Mouse (Mus musculus) left cerebral cortex, postnatal 25 days (tissue): ENCODE results near the gene Kcns1. TPM values are rescaled to one million over a fixed set of nuclear protein-coding genes. Genes with fewer than 3 reads are reported as not detected.
"Not testable (repeated sequence)": the region's sequence is repeated elsewhere in the genome, so short reads cannot be mapped to it uniquely, and the experiment has no call there.

ENCODE experiments used
- DNase-seq, 2 experiments: peaks; one replicate each; pipeline ENCODE4 v3.0.0; 2022; ENCODE audit warnings: low spot score in 2 of 2, mixed read lengths in 1 of 2
- intact Hi-C: fragments of 180-260 bp; cut with DNase I; formaldehyde crosslinking; loops from one replicate; pipeline ENCODE4 v1.15.1; 2025
- total RNA-seq, 2 experiments: library from RNA; stranded (reverse); gene quantifications; 2 replicates each; pipeline ENCODE4 v1.2.3; 2021

The Kcns1 gene
- total RNA-seq: 10 to 100 TPM; 14.2 to 17.2 TPM

GRCm38 (mm10) chr2:164170902-164171301 lies at the start of gene Kcns1:
TSS of gene Kcns1 (minus strand) at chr2:164171113.
- intact Hi-C loops: no loop called here
- peak in 1 of 2 experiments; percentile 37 for DNase-seq

- intact Hi-C loops: no loop called here
- no peak for DNase-seq
Measured at GRCm38 (mm10) chr2:164219295-164219694, 48.4 kb upstream of the Kcns1 start.

- peak in 1 of 2 experiments; percentile 75 for DNase-seq
Measured at GRCm38 (mm10) chr2:164212711-164213110, 41.8 kb upstream of the Kcns1 start.

GRCm38 (mm10) chr2:164210892-164211291 lies 40.0 kb upstream of the Kcns1 start:
- no peak for DNase-seq
- intact Hi-C loops: no loop called here

More at GRCm38 (mm10) chr2:164212711-164213110, 41.8 kb upstream of the Kcns1 start:
- intact Hi-C loops: loop anchor here (1.0 to 2.0 kb wide), 2 partner anchors 37 to 76 kb away; no protein-coding TSS in a partner anchor

DNA sequence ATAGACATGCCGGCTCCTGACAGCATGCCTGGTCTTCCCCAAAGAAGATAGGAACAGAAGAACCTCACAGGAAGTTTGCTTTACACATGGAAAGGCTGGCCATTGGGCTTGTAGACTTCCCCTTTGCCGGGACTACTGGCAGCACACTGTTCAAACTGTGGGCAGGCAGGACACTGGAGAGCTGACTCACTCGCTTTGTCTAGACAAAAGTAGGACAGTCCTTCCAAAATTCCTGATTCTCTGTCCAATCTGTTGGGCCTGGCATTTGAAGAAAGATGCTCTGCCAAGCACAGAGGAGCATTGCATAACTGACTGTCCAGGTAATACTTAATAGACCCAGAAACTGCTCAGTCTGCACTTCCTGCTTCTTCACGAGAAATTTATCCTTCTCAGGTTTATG lies 35.8 kb upstream of the Kcns1 start:
- peak in 1 of 2 experiments; percentile 77 for DNase-seq
- intact Hi-C loops: no loop called here

DNA sequence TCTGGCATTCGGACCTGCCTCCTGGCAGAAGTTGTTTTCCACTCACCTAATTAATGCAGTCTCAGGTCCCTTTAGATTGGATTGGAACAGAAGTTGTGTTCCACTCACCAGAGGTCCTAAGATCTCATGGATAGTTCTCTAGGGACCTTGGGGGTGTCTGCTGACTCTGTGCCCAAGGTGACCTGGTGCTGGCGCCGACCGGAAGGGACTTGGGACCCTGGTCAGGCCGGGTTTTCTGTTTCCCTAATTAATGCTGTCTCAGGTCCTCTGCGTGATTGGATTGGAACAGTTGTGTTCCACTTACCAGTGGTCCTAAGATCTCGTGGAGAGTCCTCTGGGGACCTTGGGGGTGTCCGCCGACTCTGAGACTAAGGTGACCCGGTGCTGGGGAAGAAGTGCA lies 35.1 kb upstream of the Kcns1 start:
- DNase-seq, intact Hi-C loops: not testable (repeated sequence)

DNA sequence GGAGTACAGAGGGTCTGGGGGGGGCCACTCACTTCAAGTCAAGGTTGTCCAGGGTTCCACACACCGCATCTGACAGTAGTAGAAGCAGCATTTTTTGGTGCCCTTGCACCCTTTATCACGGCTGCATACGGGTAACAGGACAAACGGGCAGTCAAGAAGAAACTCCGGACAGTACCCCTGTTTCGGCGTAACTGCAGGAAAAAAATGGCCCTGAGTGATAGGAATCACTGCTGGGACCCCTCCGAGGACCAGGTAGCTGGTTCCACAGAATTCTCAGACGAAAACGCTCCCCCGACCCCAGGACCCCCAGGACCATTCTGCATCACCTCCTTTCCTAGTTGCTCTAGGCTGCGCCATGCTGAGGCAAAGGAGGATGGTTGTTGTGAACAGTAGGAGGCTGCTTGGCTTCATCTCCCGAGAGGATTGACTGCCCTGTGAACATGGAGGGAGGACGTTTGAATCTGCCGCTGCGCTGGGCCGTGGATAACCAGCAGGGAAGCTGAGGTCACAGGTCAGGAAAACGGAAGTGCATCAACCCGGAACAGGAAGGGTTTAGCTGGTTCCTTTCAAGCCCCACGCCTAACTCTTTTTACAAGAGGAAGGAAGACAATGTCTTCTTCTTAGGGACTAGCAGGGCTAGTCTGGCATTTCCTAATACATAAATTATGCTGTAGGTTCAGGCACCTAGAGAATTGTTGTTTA lies 28.9 kb upstream of the Kcns1 start, which contains the start of gene Wfdc15a:
Gene Wfdc15a (minus strand): TSS at position 505 of the 702 bp plus-strand sequence.
- no peak for DNase-seq
- intact Hi-C loops: no loop called here

DNA sequence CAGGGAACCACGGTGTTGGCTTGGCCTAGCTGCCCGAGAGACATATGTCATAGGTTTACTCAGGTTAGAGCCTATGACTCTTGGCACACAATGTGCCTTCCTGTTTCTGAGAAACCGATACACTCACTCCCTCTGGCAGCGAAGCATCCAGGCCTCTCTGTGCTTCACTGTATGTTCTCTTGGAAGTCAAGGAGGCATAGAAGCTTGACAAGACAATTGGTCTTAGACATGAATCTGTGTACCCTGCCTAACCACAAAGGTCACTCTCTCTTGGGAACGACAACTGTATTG lies 25.7 kb upstream of the Kcns1 start:
- intact Hi-C loops: no loop called here
- DNase-seq: no peak

- no peak for DNase-seq
- intact Hi-C loops: no loop called here
Measured at GRCm38 (mm10) chr2:164195971-164196699, 25.2 kb upstream of the Kcns1 start.

DNA sequence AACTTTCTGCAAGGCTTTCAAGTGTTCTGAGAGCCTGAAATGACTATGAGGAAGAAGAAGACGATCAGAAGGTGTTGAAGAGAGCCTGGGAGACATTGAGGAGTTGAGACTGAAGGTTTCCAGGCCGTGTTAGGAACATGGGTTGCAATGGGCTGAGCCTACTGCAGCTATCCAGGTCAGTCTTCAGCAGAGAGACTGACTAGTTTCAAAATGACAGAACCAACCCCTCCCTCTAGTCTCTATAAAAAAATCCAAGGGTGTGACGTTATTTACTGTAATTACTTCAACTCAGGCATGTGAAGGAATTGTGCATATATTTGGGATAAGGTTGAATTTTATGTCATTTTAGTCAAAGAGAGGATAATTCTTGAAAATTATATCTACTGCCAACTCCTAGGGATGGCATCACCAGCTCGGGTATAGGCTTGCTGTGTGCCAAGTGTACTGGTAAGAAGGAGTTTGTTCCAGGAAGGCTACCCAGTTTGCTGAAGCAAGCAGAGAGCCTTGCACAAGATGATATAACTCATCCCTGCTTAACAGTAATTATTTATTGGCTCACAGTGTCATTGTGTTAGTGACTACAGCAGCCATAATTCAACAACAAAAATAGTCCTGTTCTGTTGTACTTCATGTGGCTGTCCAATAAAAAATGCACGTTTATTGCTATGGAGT lies 24.2 kb upstream of the Kcns1 start:
- no peak for DNase-seq
- intact Hi-C loops: no loop called here

- no peak for DNase-seq
- intact Hi-C loops: no loop called here
Measured at GRCm38 (mm10) chr2:164192279-164192678, 21.4 kb upstream of the Kcns1 start.

GRCm38 (mm10) chr2:164190576-164190975 lies 19.7 kb upstream of the Kcns1 start, which contains the start of gene Wfdc12:
TSS of gene Wfdc12 (minus strand) at chr2:164190608.
- intact Hi-C loops: no loop called here
- DNase-seq: no peak

GRCm38 (mm10) chr2:164188722-164189121 lies 17.8 kb upstream of the Kcns1 start:
- intact Hi-C loops: no loop called here
- DNase-seq: no peak

GRCm38 (mm10) chr2:164184145-164184719 lies 13.3 kb upstream of the Kcns1 start:
- intact Hi-C loops: no loop called here
- no peak for DNase-seq

- intact Hi-C loops: no loop called here
- DNase-seq: no peak
Measured at GRCm38 (mm10) chr2:164183340-164183739, 12.4 kb upstream of the Kcns1 start.

DNA sequence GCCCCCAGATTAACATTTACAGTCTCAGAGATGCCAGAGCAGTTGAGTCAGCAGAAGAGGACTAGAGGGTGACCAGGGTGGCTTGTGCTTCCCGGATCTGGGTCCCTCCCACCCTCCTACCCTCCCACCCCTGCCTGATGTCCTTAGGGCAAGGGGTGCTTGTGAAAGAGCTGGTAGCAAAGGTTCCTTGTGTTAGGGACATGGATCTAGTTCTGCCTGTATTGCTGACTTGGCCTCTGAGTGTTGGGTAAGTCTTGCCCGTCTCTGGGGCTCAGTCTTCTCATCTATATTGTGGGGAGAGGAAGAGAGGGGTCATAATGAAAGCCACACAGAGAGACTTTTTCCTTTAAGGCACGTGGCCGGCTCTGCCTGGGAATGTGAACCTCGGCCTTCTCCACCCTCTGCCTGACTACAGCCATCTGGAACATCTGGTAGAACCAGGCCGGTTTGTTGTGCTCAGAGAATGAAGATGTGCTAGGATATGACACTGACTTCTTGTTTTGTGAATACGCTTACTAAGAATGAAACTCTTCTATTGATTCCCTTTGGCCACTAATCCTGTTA lies 11.9 kb upstream of the Kcns1 start, which contains the start of gene Wfdc5:
Gene Wfdc5 (minus strand): TSS at position 51 of the 564 bp plus-strand sequence.
- intact Hi-C loops: no loop called here

DNA sequence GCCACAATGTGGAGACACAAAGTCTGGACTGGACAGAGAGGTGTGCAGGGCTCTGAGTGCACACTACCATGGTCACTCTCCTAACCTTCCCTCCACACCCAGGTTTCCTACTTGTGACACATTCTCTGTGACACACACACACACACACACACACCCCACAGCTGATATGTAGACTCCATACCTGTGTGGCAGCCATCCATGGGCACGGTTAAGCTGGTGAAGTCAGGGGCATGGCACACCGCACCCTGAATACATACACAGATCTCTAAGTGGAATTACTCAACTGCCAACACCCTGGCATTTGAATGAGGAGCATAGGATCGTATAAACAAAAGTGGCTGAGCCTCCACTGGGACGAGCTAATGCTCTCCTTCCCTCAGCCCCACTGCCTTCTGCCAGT lies 9.9 kb upstream of the Kcns1 start:
- no peak for DNase-seq
- intact Hi-C loops: no loop called here

More for the DNA sequence above, 11.9 kb upstream of the Kcns1 start, which contains the start of gene Wfdc5:
- no peak for DNase-seq

DNA sequence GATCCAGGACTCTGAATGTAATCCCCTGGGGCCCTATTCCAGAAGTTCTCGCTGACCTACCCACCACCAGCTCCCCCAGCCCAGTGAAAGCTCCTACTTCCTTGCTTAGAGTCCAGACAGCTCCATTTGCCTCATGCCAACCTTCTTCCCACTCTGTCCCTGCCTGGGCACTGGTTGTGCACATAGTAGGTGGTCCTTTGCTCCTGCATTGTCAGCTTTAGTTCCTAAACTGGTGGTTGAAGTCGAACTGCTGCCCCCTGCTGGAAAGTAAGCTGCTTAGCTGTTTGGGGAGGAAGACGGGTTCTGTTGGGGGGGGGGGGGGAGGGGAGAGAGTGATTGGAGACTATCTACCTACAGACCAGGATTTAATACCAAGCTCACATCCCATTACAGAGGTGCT lies 9.2 kb upstream of the Kcns1 start:
- DNase-seq: no peak
- intact Hi-C loops: no loop called here

DNA sequence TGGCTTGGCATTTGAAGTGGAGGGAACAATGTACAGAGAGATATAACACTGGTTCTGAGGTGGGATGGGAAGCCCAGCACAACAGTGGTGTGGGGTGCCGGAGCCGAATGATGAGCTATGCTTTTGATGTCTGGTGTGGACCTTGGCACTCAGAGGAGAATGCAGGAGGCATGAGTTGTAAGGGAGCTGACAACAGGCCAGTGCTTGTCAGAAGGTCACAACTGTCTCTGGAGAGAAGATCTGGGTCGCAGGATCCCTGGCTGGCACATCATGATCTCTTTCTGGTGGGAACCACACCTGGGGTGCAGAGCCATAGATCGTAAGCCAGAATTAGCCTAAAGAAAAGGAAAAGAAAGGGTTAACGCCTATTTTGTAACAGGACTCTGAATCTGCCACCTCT lies 6.9 kb upstream of the Kcns1 start:
- intact Hi-C loops: no loop called here
- no peak for DNase-seq

DNA sequence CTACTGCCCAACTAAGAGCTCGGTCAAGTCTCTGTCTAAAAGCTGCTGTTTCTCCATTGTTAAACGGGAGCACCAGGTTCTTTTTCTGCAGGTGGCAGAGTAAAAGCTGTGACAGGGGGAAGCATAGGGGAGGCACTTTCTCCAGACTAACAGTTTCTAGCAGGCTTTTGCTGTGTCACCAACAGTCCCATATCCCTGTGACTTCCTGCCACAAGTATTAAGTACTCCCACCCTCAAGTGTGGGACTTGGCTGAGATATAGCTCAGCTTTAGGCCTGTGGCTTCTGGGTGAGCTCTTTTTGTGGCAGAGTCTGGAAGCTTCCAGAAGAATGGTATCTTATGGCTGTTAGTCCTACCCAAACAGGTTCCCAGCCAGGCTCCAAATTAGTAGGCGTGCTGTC lies 4.9 kb upstream of the Kcns1 start:
- no peak for DNase-seq
- intact Hi-C loops: loop anchor here (1.0 kb wide), 2 partner anchors 36 to 39 kb away; no protein-coding TSS in a partner anchor
